Mouse (Mus musculus): Measurements from ENCODE around the gene Cd200r1. TPM values are rescaled to one million over a fixed set of nuclear protein-coding genes. Genes with fewer than 3 reads are reported as not detected.

Gene Cd200r1
- total RNA-seq, 1 experiment, result 0.09 TPM

- DNase-seq (ENCODE audit: low read depth, low spot score), result no peak
- Histone ChIP-seq H3K27ac (ENCODE audit: insufficient read depth, low read depth, low read length, poor library complexity, severe bottlenecking) (no peak overlapping the region), H3K4me1 (ENCODE audit: control insufficient read depth in 2 of 2, insufficient read depth in 2 of 2, low read length in 2 of 2, poor library complexity in 1 of 2) (no peaks in the 10 kb centered on the region), H3K9ac (ENCODE audit: insufficient read depth, low read depth, low read length, poor library complexity, severe bottlenecking) (no peak overlapping the region), H3K4me3 (ENCODE audit: insufficient read depth in 1 of 2, low read depth in 1 of 2, low read length in 2 of 2, poor library complexity in 1 of 2, severe bottlenecking in 1 of 2) (no peak overlapping the region), H3K9me3 (ENCODE audit: control insufficient read depth, insufficient read depth, low read depth, low read length) (no peaks in the 10 kb centered on the region), H3K36me3 (ENCODE audit: control insufficient read depth, insufficient read depth, low read length, poor library complexity, severe bottlenecking) (no peaks in the 10 kb centered on the region)
- in situ Hi-C loops (cut with MboI; ENCODE audit: low sequenced_read_pairs in 2 of 2, unreplicated experiment in 2 of 2), result no loop called here
- TF ChIP-seq ZC3H11A (IDR thresholded peaks at IDR 0.05; ENCODE audit: borderline replicate concordance, low read depth, low read length) (no peak), ZNF384 (IDR thresholded peaks at IDR 0.05; ENCODE audit: low read depth, low read length) (no peak), HCFC1 (IDR thresholded peaks at IDR 0.05; ENCODE audit: borderline replicate concordance, insufficient read depth, low read length) (no peak), MAFK (IDR thresholded peaks at IDR 0.05; ENCODE audit: insufficient read depth, low read depth, low read length) (no peak), CHD2 (IDR thresholded peaks at IDR 0.05; ENCODE audit: low read depth, low read length) (no peak)
Observed at GRCm38 (mm10) chr16:44778538-44779147, 13.1 kb downstream of the Cd200r1 start.

- no peak for DNase-seq (ENCODE audit: low read depth, low spot score)
- Histone ChIP-seq H3K27ac (ENCODE audit: insufficient read depth, low read depth, low read length, poor library complexity, severe bottlenecking) (no peak overlapping the region), H3K9ac (ENCODE audit: insufficient read depth, low read depth, low read length, poor library complexity, severe bottlenecking) (no peak overlapping the region), H3K9me3 (ENCODE audit: control insufficient read depth, insufficient read depth, low read depth, low read length) (no peaks in the 10 kb centered on the region), H3K36me3 (ENCODE audit: control insufficient read depth, insufficient read depth, low read length, poor library complexity, severe bottlenecking) (no peaks in the 10 kb centered on the region), H3K4me3 (ENCODE audit: insufficient read depth in 1 of 2, low read depth in 1 of 2, low read length in 2 of 2, poor library complexity in 1 of 2, severe bottlenecking in 1 of 2) (no peak overlapping the region), H3K4me1 (ENCODE audit: control insufficient read depth in 2 of 2, insufficient read depth in 2 of 2, low read length in 2 of 2, poor library complexity in 1 of 2) (no peaks in the 10 kb centered on the region)
- TF ChIP-seq ZNF384 (IDR thresholded peaks at IDR 0.05; ENCODE audit: low read depth, low read length), result no peak
- no peak for TF ChIP-seq ZC3H11A (IDR thresholded peaks at IDR 0.05; ENCODE audit: borderline replicate concordance, low read depth, low read length)
- TF ChIP-seq HCFC1 (IDR thresholded peaks at IDR 0.05; ENCODE audit: borderline replicate concordance, insufficient read depth, low read length), result no peak
- no peak for TF ChIP-seq MAFK (IDR thresholded peaks at IDR 0.05; ENCODE audit: insufficient read depth, low read depth, low read length)
- no peak for TF ChIP-seq CHD2 (IDR thresholded peaks at IDR 0.05; ENCODE audit: low read depth, low read length)
- in situ Hi-C loops (cut with MboI; ENCODE audit: low sequenced_read_pairs in 2 of 2, unreplicated experiment in 2 of 2), result no loop called here
Observed at GRCm38 (mm10) chr16:44779494-44779893, 14.0 kb downstream of the Cd200r1 start.

- Histone ChIP-seq H3K27ac (ENCODE audit: insufficient read depth, low read depth, low read length, poor library complexity, severe bottlenecking) (no peak overlapping the region), H3K4me3 (ENCODE audit: insufficient read depth in 1 of 2, low read depth in 1 of 2, low read length in 2 of 2, poor library complexity in 1 of 2, severe bottlenecking in 1 of 2) (no peak overlapping the region), H3K36me3 (ENCODE audit: control insufficient read depth, insufficient read depth, low read length, poor library complexity, severe bottlenecking) (no peaks in the 10 kb centered on the region), H3K4me1 (ENCODE audit: control insufficient read depth in 2 of 2, insufficient read depth in 2 of 2, low read length in 2 of 2, poor library complexity in 1 of 2) (no peaks in the 10 kb centered on the region), H3K9ac (ENCODE audit: insufficient read depth, low read depth, low read length, poor library complexity, severe bottlenecking) (no peak overlapping the region), H3K9me3 (ENCODE audit: control insufficient read depth, insufficient read depth, low read depth, low read length) (no peaks in the 10 kb centered on the region)
- DNase-seq (ENCODE audit: low read depth, low spot score), result no peak
- TF ChIP-seq ZNF384 (IDR thresholded peaks at IDR 0.05; ENCODE audit: low read depth, low read length) (no peak), MAFK (IDR thresholded peaks at IDR 0.05; ENCODE audit: insufficient read depth, low read depth, low read length) (no peak), HCFC1 (IDR thresholded peaks at IDR 0.05; ENCODE audit: borderline replicate concordance, insufficient read depth, low read length) (no peak), CHD2 (IDR thresholded peaks at IDR 0.05; ENCODE audit: low read depth, low read length) (no peak), ZC3H11A (IDR thresholded peaks at IDR 0.05; ENCODE audit: borderline replicate concordance, low read depth, low read length) (no peak)
- in situ Hi-C loops (cut with MboI; ENCODE audit: low sequenced_read_pairs in 2 of 2, unreplicated experiment in 2 of 2), result no loop called here
Observed at GRCm38 (mm10) chr16:44780751-44781150, 15.2 kb downstream of the Cd200r1 start.

GRCm38 (mm10) chr16:44786934-44787333 is 21.4 kb downstream of the Cd200r1 start:
- Histone ChIP-seq H3K4me1 (ENCODE audit: control insufficient read depth in 2 of 2, insufficient read depth in 2 of 2, low read length in 2 of 2, poor library complexity in 1 of 2) (no peaks in the 10 kb centered on the region), H3K4me3 (ENCODE audit: insufficient read depth in 1 of 2, low read depth in 1 of 2, low read length in 2 of 2, poor library complexity in 1 of 2, severe bottlenecking in 1 of 2) (no peak overlapping the region), H3K27ac (ENCODE audit: insufficient read depth, low read depth, low read length, poor library complexity, severe bottlenecking) (no peak overlapping the region), H3K9ac (ENCODE audit: insufficient read depth, low read depth, low read length, poor library complexity, severe bottlenecking) (no peak overlapping the region), H3K36me3 (ENCODE audit: control insufficient read depth, insufficient read depth, low read length, poor library complexity, severe bottlenecking) (no peaks in the 10 kb centered on the region), H3K9me3 (ENCODE audit: control insufficient read depth, insufficient read depth, low read depth, low read length) (no peaks in the 10 kb centered on the region)
- TF ChIP-seq CHD2 (IDR thresholded peaks at IDR 0.05; ENCODE audit: low read depth, low read length), result no peak
- no peak for TF ChIP-seq HCFC1 (IDR thresholded peaks at IDR 0.05; ENCODE audit: borderline replicate concordance, insufficient read depth, low read length)
- no peak for TF ChIP-seq MAFK (IDR thresholded peaks at IDR 0.05; ENCODE audit: insufficient read depth, low read depth, low read length)
- TF ChIP-seq ZNF384 (IDR thresholded peaks at IDR 0.05; ENCODE audit: low read depth, low read length), result no peak
- no peak for TF ChIP-seq ZC3H11A (IDR thresholded peaks at IDR 0.05; ENCODE audit: borderline replicate concordance, low read depth, low read length)
- no peak for DNase-seq (ENCODE audit: low read depth, low spot score)
- in situ Hi-C loops (cut with MboI; ENCODE audit: low sequenced_read_pairs in 2 of 2, unreplicated experiment in 2 of 2), result no loop called here

All from ES-E14 (cell line).